Mouse (Mus musculus): ENCODE data around the gene Pls1.
A peak's percentile ranks its signal among the peaks of the same experiment; 100 is the strongest.

Pls1 gene

DNA sequence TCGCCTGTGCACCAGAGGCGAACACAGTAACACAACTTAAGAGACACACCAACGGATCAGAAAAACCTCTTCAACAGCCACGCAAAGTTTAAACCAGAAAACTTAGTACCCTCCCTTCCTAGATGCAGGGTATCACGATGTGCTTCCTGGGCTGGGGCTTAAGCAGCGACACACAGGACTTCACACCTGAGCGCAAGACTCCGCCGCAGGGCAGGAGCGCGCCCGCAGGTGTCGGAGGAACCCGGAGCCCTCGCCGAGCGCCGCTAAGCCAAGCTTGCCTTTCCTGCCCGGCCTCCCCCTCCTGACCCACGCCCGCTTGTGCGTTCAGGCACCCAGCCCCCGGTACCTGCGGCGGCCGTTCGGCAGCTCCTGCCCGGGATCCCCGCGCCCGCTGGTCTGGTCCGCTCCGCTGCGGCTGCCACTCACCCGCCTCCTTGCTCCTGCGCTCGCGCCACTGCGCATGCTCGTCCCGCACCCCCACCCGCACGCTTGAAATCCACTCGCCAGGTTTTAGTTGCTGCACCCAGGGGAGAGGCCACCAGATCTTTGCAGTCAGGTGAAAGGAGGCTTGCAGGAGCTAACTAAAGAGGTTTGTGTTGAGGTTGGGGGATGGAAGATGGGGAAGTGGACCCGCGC, at the start of gene Pls1:
Gene Pls1, minus strand, starts transcription at position 487 of the 636 bp plus-strand sequence.
- peak; percentile 70 to 87 for DNase-seq (ENCODE audit: low spot score in 2 of 2)

DNA sequence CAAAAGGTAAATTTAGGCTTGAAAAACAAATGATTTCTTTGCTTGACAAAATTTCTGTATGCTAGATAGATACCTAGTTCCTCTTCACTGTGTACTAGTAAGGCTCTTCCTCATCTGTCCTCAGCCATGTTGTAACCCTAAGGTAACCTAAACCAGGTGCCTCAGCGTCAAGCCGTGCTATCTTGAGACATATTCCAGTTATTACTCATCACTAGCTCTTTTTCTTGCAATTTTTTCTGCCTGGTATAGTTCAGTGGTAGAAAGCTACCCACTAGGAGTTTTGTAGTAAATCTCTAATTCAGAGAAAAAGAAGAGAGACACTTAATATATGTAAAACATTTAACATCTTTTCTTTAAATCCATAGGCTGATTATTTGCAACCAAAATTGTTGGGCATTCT, 37.6 kb upstream of the Pls1 start:
- no peak for DNase-seq (ENCODE audit: low spot score in 2 of 2)

DNA sequence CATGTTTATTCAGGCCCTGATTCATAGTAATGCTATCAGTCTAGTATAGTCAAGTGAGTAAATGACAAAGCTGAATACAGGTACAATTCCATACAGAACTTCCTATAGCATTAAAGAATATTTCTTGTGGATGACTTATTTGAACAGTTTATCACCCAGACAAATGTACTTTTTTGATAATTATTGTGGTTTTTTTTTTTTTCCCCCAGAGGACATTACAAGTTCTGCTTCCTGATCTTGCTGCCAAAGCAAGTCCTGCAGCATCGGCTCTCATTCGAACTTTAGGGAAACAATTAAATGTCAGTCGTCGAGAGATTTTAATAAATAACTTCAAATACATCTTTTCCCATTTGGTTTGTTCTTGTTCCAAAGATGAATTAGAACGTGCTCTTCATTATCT, 33.1 kb upstream of the Pls1 start:
- DNase-seq (ENCODE audit: low spot score in 2 of 2): no peak

DNA sequence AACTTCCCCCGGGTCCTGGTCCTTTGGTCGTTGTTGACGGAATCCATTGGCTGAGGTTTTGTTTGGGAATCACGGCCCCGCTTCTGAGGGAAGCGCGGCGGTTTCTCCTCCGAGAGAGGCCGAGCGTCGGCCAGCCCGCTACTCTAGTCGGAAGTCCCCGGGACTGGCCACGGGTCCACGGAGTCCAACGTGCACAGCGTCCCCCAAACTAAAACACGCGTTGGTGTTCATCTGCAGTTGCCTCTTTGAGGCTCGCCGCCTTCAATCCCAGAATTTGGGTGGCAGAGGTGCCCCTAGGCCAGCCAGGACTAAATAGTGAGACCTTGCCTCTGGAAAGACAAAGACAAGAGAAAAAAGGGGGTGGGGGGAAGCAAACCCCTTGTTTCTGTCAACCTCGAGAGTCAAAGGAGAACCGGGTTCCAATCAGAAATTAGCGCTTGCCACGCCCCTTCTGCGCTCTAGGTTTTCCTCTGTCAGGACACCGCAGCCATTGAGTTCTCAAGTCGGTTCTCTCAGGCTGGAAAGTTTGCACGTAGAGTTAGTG, 13.0 kb upstream of the Pls1 start:
- no peak for DNase-seq (ENCODE audit: low spot score in 2 of 2)

DNA sequence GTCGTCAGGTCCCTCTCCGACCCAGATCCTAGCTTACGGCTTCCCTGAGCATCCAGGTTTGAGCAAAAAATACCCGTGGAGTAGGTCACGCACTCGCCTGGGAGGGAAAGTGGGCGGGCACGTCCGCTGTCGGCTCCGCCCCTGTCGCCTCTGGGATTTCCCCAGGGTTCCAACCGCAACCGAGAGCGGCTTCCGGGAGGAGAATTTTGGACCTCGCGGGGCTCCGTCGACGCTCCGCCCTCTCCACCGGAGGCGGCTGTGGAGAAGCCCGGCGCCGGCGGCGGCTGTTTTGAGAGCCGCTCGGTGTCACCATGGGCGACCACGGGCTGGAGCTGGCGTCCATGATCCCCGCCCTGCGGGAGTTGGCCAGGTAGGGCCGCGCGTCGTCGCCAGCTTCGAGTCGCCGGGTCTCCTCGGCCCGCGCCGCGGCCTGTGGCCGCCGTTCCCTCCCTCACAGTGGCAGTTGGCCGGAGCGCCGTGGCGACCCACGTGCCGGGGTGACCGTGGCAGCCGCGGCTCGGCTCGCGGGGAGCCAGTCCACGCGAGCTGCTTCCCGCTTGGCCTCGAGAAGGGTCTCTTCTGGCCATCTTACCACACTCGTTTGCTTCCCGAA, 12.4 kb upstream of the Pls1 start, which contains the start of gene Atr:
Gene Atr, plus strand, starts transcription at position 184 of the 613 bp plus-strand sequence.
- peak; percentile 84 to 91 for DNase-seq (ENCODE audit: low spot score in 2 of 2)

DNA sequence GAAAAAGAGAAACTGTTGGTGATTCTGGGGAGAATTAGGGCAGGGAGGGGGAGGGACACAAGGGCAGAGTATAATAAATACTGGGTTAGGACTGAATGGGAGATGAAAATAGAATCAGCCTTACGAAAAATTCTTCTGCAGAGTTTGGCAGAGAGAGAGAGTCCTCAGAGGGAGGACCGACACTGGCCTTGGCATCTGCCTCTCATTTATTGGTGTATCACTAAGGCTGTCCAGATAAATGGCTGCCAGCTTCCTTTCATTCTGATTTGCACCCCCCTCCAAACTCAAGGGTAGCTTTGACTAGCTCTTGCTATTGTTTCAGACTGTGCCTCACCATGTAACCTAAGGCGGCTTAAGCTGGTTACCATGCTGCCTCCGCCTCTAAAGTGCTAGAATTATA, 10.9 kb upstream of the Pls1 start:
- no peak for DNase-seq (ENCODE audit: low spot score in 2 of 2)

DNA sequence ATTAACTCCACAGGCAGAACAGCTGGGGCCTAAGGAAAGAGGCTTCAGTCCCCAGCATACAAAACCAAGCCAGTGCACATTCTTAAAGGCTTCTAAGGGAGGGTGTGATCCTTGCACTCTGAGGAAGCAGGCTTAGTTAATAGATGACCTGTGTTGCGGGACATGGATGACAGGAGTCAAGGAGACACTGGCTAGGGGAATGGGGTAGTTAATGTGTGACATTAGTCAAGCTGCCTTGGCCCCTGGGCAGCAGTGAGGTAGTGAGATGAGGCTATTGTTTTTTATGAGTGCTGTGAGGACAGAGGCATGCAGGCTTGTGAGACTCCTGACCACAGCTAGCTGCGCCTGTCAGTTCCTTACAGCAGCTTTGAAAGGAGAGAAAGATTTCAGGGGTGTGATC, 9.8 kb upstream of the Pls1 start:
- DNase-seq (ENCODE audit: low spot score in 2 of 2): no peak

DNA sequence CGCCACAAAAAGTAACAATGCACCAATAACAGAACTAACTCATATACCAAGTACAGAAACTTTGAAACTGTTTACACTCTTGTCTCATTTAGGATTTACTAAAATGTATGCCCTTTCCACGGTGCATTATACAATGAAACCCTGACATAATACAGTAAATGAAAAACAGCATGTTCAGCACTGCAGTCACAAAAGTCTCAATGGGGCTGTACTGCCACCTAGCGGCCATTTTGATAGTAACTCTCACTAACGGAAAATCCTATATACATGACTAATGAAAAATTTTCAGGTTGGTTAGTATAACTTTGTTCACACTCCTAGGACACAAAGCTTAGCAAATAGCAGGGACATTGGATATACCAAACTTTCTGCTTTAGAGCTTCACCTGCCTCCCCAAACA, 7.8 kb upstream of the Pls1 start:
- DNase-seq (ENCODE audit: low spot score in 2 of 2): peak in 1 of 2 experiments; percentile 69

DNA sequence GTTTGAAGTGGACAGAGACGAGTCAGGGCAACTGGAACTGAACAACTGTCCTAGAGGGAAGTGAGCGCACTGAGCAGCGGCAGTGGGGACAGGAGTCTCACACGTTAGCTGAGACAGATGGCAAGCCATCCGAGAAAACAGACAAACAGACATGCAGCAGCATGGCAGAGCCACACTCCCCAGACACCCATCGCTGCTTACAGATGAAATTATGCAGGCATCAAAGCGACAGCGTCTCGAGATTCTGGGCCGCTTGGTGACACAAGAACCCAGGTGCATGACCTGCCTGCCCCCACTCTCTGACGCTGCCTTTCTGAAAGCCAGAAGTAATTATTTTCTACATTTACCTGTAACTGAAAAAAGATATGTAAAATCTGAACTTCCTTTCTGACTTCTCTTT, 6.6 kb upstream of the Pls1 start:
- DNase-seq (ENCODE audit: low spot score in 2 of 2): no peak

DNA sequence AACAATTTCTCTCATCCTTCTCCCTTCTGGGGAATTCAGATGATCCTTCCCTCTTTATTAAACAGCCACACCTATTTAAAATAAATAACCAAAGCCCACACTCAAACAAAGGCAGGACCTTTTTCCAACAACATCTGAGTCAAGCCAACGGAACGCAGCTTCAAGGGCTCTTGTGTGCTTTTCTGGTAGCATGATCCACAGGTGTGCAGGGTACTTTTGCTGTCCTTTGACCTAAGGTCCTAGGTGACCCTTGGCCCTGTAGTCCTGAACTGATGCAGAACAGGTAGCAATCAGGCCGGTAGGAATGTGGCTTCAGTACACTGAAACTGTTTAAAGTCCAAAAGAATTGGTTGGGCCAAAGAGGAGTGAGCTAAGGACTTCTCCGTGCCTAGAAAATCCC, 600 bp upstream of the Pls1 start:
- no peak for DNase-seq (ENCODE audit: low spot score in 2 of 2)

DNA sequence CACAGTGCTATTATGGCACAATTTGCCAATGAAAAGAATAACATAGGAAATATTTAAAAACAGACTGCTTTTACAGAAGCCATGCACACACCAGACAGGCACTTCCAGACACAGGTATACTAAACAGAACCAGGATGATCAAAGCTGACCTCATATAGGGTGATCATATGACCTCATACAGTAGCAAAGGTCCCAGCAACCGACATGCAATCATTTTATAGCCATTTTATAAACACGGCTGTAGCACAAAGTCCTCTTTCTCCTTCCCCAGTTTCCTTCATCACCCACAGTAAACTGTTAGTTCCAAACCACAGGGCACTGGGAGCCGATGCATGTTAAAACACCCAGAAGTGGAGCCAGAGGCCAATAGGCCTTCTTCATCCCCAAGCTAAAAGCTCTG, 5.7 kb downstream of the Pls1 start:
- DNase-seq (ENCODE audit: low spot score in 2 of 2): no peak

DNA sequence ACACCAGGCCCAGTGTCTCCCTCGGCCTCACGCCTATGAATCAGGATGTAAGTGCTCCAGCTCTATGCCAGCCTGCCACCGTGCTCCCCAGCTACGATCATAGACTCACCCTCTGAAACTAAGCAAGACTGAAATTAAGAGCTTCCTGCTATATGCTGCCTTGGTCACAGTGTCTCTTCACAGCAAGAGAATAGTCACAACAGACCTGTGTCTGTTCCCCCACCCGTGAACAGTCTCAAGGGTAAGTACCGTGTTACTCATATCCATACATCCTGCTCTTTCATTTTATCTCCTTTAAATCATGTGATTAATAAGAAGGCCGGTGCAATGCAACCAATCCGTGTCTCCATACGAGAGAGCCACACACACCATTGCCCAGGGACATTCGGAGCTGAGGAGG, 9.4 kb downstream of the Pls1 start:
- DNase-seq (ENCODE audit: low spot score in 2 of 2): no peak

DNA sequence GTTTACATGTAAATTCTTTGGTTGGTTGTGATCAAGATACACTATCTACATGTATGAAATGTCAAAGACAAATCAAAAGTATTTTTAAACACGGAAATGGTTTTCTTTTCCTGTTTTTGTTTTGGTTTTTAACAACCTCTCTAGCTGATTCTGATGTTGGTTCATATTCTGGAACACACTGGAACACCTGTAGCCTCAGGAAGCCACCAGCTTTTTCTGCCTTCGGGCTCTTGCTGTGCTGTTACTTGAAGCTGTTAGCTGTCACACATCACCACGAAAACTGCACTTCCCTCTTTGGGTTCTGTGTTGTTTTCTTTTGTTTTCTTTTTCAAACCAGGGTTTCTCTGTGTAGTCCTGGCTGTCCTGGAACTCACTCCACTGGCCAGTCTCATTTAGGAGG, 10.3 kb downstream of the Pls1 start:
- no peak for DNase-seq (ENCODE audit: low spot score in 2 of 2)

DNA sequence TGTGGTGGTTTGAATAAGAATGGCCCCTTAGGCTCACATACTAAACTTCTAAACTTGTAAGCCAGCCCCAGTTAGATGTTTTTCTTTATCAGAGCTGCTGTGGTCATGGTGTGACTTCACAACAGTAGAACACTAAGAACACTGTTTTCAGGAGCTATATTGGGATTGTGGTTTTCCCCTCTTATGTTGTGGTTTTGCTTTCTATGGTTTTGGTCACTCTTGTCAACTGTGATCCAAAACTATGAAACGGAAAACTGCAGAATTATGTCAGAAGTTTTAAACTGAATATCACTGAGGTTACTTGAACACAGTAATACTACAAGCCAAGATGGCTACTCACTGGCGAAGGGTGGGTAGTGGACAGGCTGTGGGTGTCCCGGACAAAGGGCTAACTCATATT, 12.4 kb downstream of the Pls1 start:
- DNase-seq (ENCODE audit: low spot score in 2 of 2): no peak

DNA sequence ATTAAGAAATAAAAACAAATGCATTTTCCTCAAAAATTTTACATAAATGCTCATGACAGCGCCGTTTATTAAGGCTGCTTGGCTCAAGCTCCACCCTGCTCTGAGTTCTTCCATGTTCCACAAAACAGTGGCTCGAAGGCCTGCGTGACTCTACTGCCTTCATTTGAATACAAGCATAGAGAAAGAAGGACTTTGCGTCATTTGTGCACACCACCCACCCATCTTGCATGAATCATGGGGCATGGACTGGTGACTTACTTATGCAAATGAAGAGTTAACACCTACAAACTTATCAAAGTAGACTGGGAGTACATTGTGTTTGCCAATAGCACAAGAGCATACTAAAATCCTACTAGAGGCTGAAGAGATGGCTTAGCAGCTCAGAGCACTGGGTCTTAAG, 17.5 kb downstream of the Pls1 start:
- DNase-seq (ENCODE audit: low spot score in 2 of 2): no peak

DNA sequence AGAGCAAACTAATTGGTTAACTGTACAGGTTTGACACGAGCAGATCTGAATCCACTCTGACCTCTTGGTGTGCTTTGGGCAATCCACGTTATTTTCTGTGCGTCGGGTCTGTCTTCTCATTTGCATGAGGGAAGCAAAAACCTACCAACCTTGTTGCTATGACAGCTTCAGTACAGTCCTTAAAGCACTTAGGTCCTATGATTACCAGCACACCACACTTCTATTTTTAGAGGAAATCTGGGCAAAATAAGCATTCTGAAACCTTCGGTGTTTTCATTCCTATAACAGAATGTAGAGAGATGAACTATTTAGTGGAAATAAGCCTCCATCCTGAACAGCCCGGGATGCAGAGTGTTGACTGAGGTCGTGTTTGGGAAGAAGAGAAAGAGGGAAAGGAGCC, 22.6 kb downstream of the Pls1 start:
- DNase-seq (ENCODE audit: low spot score in 2 of 2): no peak

DNA sequence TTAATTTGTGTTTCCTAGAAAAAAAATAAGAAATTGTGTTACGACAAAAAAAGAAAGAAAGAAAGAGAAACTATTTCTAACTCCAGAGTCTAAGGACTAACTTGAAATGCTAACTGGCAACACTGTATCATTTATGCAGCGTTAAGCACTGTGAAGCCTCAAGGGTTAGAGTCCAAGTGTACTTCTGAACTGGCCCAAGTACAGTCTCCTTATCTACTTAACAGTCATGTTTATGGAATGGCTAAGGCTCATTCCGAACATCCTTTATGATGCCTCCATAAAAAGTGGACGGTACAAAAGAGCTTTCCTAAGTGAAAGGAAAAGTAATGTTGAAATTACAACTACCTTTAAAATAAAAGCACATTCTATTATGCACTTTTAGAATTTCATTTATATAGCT, 29.4 kb downstream of the Pls1 start:
- no peak for DNase-seq (ENCODE audit: low spot score in 2 of 2)

DNA sequence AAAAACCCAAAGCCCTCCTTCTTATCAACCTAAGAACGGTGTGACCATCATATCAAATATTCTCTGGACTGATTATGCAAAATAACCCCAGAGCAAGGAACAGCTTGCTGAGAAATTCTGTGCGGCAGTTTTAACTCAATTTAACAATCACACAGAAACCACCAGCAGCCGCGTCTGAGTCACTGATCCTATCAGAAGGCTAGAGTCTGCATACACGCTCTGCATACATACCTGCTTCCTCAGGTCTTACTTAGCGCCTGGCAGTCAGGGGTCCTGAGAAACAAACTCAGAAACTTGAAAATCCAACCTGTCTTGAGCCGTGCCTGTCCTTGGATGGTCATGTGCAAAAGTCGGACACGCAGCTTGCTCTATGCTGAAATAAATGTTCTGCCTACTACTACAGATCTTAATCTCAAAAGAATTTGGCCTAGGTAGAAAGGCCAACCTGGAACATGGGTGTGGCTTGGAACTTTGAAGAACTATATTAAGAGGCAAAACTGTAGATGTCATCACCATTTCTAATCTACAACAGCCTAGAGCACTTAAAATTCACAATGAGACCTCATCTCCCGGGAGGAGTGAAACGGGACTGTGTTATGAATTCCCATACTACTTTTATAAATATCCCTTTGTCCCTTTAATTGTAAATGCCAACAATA, 30.0 kb downstream of the Pls1 start:
- no peak for DNase-seq (ENCODE audit: low spot score in 2 of 2)

DNA sequence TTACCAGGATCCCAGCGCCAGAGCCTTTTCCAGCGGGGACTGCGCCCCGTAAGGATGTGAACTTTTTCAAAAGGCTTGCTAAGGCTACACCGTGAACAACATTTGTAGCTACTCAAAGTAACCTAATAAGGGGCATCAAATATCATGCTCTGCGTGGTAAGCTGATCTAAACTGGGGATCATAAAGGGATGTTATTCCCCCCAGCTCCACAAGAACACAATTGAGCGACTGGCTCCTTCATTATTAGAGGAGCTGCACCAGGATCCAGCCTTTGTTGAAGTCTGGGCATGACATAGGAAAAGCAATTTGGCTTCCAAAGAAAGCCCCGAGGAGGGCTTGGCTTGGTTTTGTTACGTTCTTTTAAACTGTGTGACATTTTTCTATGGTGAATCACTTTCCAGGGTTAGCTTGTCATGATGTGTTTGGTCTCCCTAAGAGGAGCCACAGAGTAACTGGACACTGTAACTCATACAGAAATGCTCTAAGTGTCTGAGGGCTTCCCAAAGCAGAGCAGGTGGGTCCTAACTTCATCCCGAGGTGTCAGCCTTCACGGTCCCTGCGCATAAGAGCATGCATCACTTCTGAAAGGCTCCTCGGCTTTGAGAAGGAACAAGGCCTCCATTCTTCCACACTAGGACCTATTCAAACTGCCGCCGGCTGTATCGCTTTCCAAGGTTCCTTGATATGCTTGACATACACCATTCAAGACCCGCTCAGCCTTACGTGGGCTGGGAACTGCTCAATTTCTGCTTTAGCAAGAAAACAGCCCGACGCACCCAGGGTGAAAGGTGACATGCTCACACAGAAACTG, 31.2 kb downstream of the Pls1 start:
- DNase-seq (ENCODE audit: low spot score in 2 of 2): no peak

DNA sequence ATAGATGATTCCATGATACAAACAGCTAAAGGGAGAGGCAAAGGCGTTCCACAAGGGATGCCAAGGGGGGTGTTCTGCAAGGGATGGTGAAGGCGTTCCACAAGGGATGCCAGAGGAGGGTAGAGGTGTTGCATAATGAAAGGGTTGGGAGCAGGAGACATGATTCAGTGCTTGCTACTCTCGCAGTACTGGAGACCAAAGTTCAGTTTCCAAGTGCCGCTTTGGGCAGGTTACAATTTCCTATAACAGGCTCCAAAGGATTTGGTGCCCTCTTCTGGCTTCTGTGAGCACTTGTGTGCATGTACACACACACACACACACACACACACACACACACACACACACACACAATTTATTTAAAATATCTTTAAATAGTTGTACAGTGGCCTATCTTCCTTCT, 33.3 kb downstream of the Pls1 start:
- DNase-seq (ENCODE audit: low spot score in 2 of 2): no peak

DNA sequence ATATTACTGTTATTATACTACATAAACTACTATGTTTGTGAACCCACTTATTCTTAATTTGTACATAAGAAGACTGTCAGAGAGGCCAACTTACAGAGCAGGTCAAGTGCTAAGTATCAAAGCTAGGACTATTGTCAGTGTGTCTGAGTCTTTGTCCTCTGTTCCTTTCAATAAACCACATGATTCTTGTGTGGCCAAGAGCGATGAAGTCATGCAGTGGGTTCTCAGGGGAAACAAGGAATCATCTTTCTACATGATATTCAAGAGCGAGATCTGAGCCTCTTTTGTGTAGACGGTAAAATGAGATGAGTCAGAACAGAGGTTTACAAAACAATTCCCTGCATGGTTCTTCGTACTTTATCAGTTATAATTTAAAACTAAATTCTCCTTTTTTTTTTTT, 35.5 kb downstream of the Pls1 start:
- DNase-seq (ENCODE audit: low spot score in 2 of 2): no peak

DNA sequence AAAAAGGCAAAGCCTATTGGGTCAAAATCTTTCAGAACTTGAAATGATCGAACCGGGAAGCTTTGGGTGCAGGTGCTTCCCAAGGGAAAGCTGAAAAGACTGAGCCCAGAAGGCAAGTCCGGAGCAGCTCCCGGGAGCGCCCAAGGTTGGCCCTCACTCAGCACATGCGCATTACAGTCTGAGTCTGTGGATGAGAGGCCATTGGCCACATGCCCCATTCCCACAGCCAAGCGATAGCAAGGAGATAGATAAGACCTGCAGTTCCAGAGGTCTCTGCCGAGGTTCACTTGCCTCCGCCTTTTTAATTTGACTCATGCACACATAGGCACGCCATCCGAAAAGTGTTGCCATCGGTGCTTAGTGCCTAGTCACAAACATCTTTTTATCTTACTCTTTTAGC, 39.7 kb downstream of the Pls1 start:
- DNase-seq (ENCODE audit: low spot score in 2 of 2): no peak

All from frontal cortex, postnatal 10 days (tissue).